Mouse (Mus musculus) myocyte (in vitro differentiated cells): ENCODE results near the gene Ccn1.

Experiments used
- CEBPB ChIP-seq: IDR thresholded peaks from 2 replicates; pipeline ENCODE4 v1.6.1; 2011; ENCODE audit warnings: mild to moderate bottlenecking, moderate library complexity; ENCODE audit not compliant: poor library complexity, insufficient read depth, severe bottlenecking
- E2F4 ChIP-seq: IDR thresholded peaks from one replicate; pipeline ENCODE4 v1.6.1; 2011; ENCODE audit warnings: mild to moderate bottlenecking, control low read depth, moderate library complexity; ENCODE audit not compliant: insufficient read depth
- MAX ChIP-seq: IDR thresholded peaks from one replicate; pipeline ENCODE4 v1.6.1; 2011; ENCODE audit warnings: low read depth, mild to moderate bottlenecking, control low read depth
- MYOD1 ChIP-seq, 3 experiments: IDR thresholded peaks; one replicate each; pipeline ENCODE4 v1.6.1; 2011; ENCODE audit warnings: control low read depth in 2 of 3, low read depth in 2 of 3, mild to moderate bottlenecking in 2 of 3, moderate library complexity in 1 of 3; ENCODE audit not compliant: insufficient read length in 2 of 3, control insufficient read depth in 1 of 3
- MYOG ChIP-seq, 3 experiments: IDR thresholded peaks; one replicate each; pipeline ENCODE4 v1.6.1; 2011; ENCODE audit warnings: control low read depth in 2 of 3, low read depth in 2 of 3, mild to moderate bottlenecking in 2 of 3; ENCODE audit not compliant: insufficient read length in 2 of 3, control insufficient read depth in 1 of 3, insufficient read depth in 1 of 3
- POLR2A ChIP-seq: IDR thresholded peaks from one replicate; pipeline ENCODE4 v1.6.1; 2011; ENCODE audit warnings: low read depth, mild to moderate bottlenecking, control low read depth, moderate library complexity; ENCODE audit not compliant: insufficient read length
- POLR2AphosphoS2 ChIP-seq: IDR thresholded peaks from one replicate; pipeline ENCODE4 v1.6.1; 2011; ENCODE audit warnings: low read depth, control low read depth; ENCODE audit not compliant: insufficient read length
- SRF ChIP-seq: IDR thresholded peaks from one replicate; pipeline ENCODE4 v1.6.1; 2011; ENCODE audit warnings: low read depth; ENCODE audit not compliant: control insufficient read depth, insufficient read length
- TCF12 ChIP-seq: IDR thresholded peaks from one replicate; pipeline ENCODE4 v1.6.1; 2011; ENCODE audit warnings: mild to moderate bottlenecking, control low read depth; ENCODE audit not compliant: poor library complexity, insufficient read depth, severe bottlenecking
- USF1 ChIP-seq: IDR thresholded peaks from one replicate; pipeline ENCODE4 v1.6.1; 2011; ENCODE audit warnings: low read depth, mild to moderate bottlenecking, control low read depth, moderate library complexity

DNA sequence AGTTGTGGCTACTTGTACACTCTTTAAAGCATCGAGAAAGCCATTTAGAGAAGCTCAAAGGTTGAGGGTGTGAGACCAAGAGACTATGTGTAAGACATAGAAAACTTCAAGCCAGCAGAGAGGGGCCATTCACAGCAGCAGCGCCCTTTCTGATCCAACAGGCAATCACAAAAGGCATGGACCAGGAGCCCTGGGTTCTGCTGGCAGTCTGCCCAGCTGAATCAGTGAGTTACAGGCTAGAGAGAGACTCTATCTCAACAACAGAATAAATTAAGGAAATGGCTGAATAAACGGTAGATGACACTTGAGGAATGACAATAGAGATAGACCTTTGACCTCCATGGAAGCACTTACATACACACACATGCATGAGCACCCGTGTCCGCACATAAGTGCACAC, 21.1 kb downstream of the Ccn1 start:
- TF ChIP-seq POLR2A (no peak), MYOD1 (IDR thresholded peaks at IDR 0.05; ENCODE audit: control insufficient read depth in 1 of 3, insufficient read length in 2 of 3, low read depth in 2 of 3) (no peak), MAX (no peak), MYOG (IDR thresholded peaks at IDR 0.05; ENCODE audit: control insufficient read depth in 1 of 3, insufficient read depth in 1 of 3, insufficient read length in 2 of 3, low read depth in 2 of 3) (no peak), POLR2AphosphoS2 (no peak), SRF (no peak), CEBPB (no peak), E2F4 (no peak), USF1 (no peak), TCF12 (no peak)
